Mouse (Mus musculus): ENCODE measurements around the gene Tbc1d19. TPM values are rescaled to one million over a fixed set of nuclear protein-coding genes. Genes with fewer than 3 reads are reported as not detected.

Tbc1d19 gene
- polyA plus RNA-seq, 1 experiment from 2014 or later = 33.7 TPM

GRCm38 (mm10) chr5:53926301-53926855 lies 117.0 kb downstream of the Tbc1d19 start:
- ATAC-seq (replicated peaks; ENCODE audit: extremely low read depth, insufficient read depth, low FRiP score) = 0 out of 2 replicates have a peak, but pooled peaks have one; percentile 26
- no peaks in the 10 kb centered on the region for H3K9me3 ChIP-seq (replicated peaks; ENCODE audit: control insufficient read depth, low read length)
- H3K4me1 ChIP-seq (ENCODE audit: control insufficient read depth, insufficient read depth, low read length) = peaks cover 12% of the 10 kb centered on the region
- H3K36me3 ChIP-seq (ENCODE audit: control insufficient read depth, insufficient read depth) = no peaks in the 10 kb centered on the region
- H3K27ac ChIP-seq (ENCODE audit: low read length) = 0 out of 2 replicates have a peak overlapping the region, but pooled peaks have one; percentile 10
- no peaks in the 10 kb centered on the region for H3K27me3 ChIP-seq (ENCODE audit: control insufficient read depth, insufficient read depth, low read length)
- 23% methylated on average over 11 of the region's 11 CpGs for WGBS
- H3K9ac ChIP-seq (ENCODE audit: low read length) = no peak overlapping the region
- no peak overlapping the region for H3K4me3 ChIP-seq (ENCODE audit: low read length)
- peak overlapping the region; percentile 47 for H3K4me2 ChIP-seq (ENCODE audit: low read depth, low read length)

GRCm38 (mm10) chr5:53927886-53928285 lies 118.5 kb downstream of the Tbc1d19 start:
- ATAC-seq (replicated peaks; ENCODE audit: extremely low read depth, insufficient read depth, low FRiP score) = no peak

GRCm38 (mm10) chr5:53928537-53928936 lies 119.1 kb downstream of the Tbc1d19 start:
- Histone ChIP-seq H3K36me3 (ENCODE audit: control insufficient read depth, insufficient read depth) (no peaks in the 10 kb centered on the region), H3K4me3 (ENCODE audit: low read length) (no peak overlapping the region), H3K4me1 (ENCODE audit: control insufficient read depth, insufficient read depth, low read length) (peaks cover 16% of the 10 kb centered on the region), H3K27ac (ENCODE audit: low read length) (peak overlapping the region; percentile 57; the same call in 1 of the 2 replicates), H3K9ac (ENCODE audit: low read length) (no peak overlapping the region), H3K27me3 (ENCODE audit: control insufficient read depth, insufficient read depth, low read length) (no peaks in the 10 kb centered on the region), H3K4me2 (ENCODE audit: low read depth, low read length) (no peak overlapping the region), H3K9me3 (replicated peaks; ENCODE audit: control insufficient read depth, low read length) (no peaks in the 10 kb centered on the region)
- 82% methylated on average over 4 of the region's 4 CpGs for WGBS
- no peak for ATAC-seq (replicated peaks; ENCODE audit: extremely low read depth, insufficient read depth, low FRiP score)

More at GRCm38 (mm10) chr5:53927886-53928285, 118.5 kb downstream of the Tbc1d19 start:
- 75% methylated on average over 7 of the region's 7 CpGs for WGBS
- Histone ChIP-seq H3K9me3 (replicated peaks; ENCODE audit: control insufficient read depth, low read length) (no peaks in the 10 kb centered on the region), H3K4me1 (ENCODE audit: control insufficient read depth, insufficient read depth, low read length) (peaks cover 10% of the 10 kb centered on the region), H3K27ac (ENCODE audit: low read length) (0 out of 2 replicates have a peak overlapping the region, but pooled peaks have one; percentile 23), H3K36me3 (ENCODE audit: control insufficient read depth, insufficient read depth) (no peaks in the 10 kb centered on the region), H3K4me2 (ENCODE audit: low read depth, low read length) (no peak overlapping the region), H3K4me3 (ENCODE audit: low read length) (no peak overlapping the region), H3K27me3 (ENCODE audit: control insufficient read depth, insufficient read depth, low read length) (no peaks in the 10 kb centered on the region), H3K9ac (ENCODE audit: low read length) (no peak overlapping the region)

GRCm38 (mm10) chr5:53929205-53929614 lies 119.8 kb downstream of the Tbc1d19 start:
- Histone ChIP-seq H3K9ac (ENCODE audit: low read length) (no peak overlapping the region), H3K4me1 (ENCODE audit: control insufficient read depth, insufficient read depth, low read length) (peaks cover 16% of the 10 kb centered on the region), H3K9me3 (replicated peaks; ENCODE audit: control insufficient read depth, low read length) (no peaks in the 10 kb centered on the region), H3K27me3 (ENCODE audit: control insufficient read depth, insufficient read depth, low read length) (no peaks in the 10 kb centered on the region), H3K27ac (ENCODE audit: low read length) (peak overlapping the region; percentile 57; the same call in 1 of the 2 replicates), H3K36me3 (ENCODE audit: control insufficient read depth, insufficient read depth) (no peaks in the 10 kb centered on the region), H3K4me3 (ENCODE audit: low read length) (no peak overlapping the region), H3K4me2 (ENCODE audit: low read depth, low read length) (no peak overlapping the region)
- WGBS = 57% methylated on average over 10 of the region's 10 CpGs
- ATAC-seq (replicated peaks; ENCODE audit: extremely low read depth, insufficient read depth, low FRiP score) = no peak; the same call in 1 of the 2 replicates

- ATAC-seq (replicated peaks; ENCODE audit: extremely low read depth, insufficient read depth, low FRiP score) = no peak
- no peak overlapping the region for H3K27ac ChIP-seq (ENCODE audit: low read length)
- H3K36me3 ChIP-seq (ENCODE audit: control insufficient read depth, insufficient read depth) = no peaks in the 10 kb centered on the region
- no peak overlapping the region for H3K4me2 ChIP-seq (ENCODE audit: low read depth, low read length)
- H3K27me3 ChIP-seq (ENCODE audit: control insufficient read depth, insufficient read depth, low read length) = no peaks in the 10 kb centered on the region
- no peak overlapping the region for H3K4me3 ChIP-seq (ENCODE audit: low read length)
- no peaks in the 10 kb centered on the region for H3K9me3 ChIP-seq (replicated peaks; ENCODE audit: control insufficient read depth, low read length)
- no peak overlapping the region for H3K9ac ChIP-seq (ENCODE audit: low read length)
- peaks cover 16% of the 10 kb centered on the region for H3K4me1 ChIP-seq (ENCODE audit: control insufficient read depth, insufficient read depth, low read length)
- WGBS = 85% methylated on average over 6 of the region's 6 CpGs
Measured at GRCm38 (mm10) chr5:53929814-53930213, 120.4 kb downstream of the Tbc1d19 start.

- H3K4me3 ChIP-seq (ENCODE audit: low read length) = no peak overlapping the region
- no peak overlapping the region for H3K9ac ChIP-seq (ENCODE audit: low read length)
- WGBS = 76% methylated on average over 5 of the region's 5 CpGs
- H3K36me3 ChIP-seq (ENCODE audit: control insufficient read depth, insufficient read depth) = no peaks in the 10 kb centered on the region
- no peak for ATAC-seq (replicated peaks; ENCODE audit: extremely low read depth, insufficient read depth, low FRiP score)
- no peaks in the 10 kb centered on the region for H3K27me3 ChIP-seq (ENCODE audit: control insufficient read depth, insufficient read depth, low read length)
- no peak overlapping the region for H3K27ac ChIP-seq (ENCODE audit: low read length)
- no peaks in the 10 kb centered on the region for H3K9me3 ChIP-seq (replicated peaks; ENCODE audit: control insufficient read depth, low read length)
- peaks cover 16% of the 10 kb centered on the region for H3K4me1 ChIP-seq (ENCODE audit: control insufficient read depth, insufficient read depth, low read length)
- no peak overlapping the region for H3K4me2 ChIP-seq (ENCODE audit: low read depth, low read length)
Measured at GRCm38 (mm10) chr5:53931011-53931410, 121.6 kb downstream of the Tbc1d19 start.

- 23% methylated on average over 7 of the region's 7 CpGs for WGBS
- Histone ChIP-seq H3K9me3 (replicated peaks; ENCODE audit: control insufficient read depth, low read length) (no peaks in the 10 kb centered on the region), H3K4me1 (ENCODE audit: control insufficient read depth, insufficient read depth, low read length) (peaks cover 6% of the 10 kb centered on the region), H3K4me3 (ENCODE audit: low read length) (no peak overlapping the region), H3K36me3 (ENCODE audit: control insufficient read depth, insufficient read depth) (no peaks in the 10 kb centered on the region), H3K4me2 (ENCODE audit: low read depth, low read length) (no peak overlapping the region), H3K9ac (ENCODE audit: low read length) (no peak overlapping the region), H3K27ac (ENCODE audit: low read length) (peak overlapping the region; percentile 14; the same call in 1 of the 2 replicates), H3K27me3 (ENCODE audit: control insufficient read depth, insufficient read depth, low read length) (no peaks in the 10 kb centered on the region)
- ATAC-seq (replicated peaks; ENCODE audit: extremely low read depth, insufficient read depth, low FRiP score) = peak; percentile 82
Measured at GRCm38 (mm10) chr5:53933628-53934027, 124.2 kb downstream of the Tbc1d19 start.

GRCm38 (mm10) chr5:53934040-53934439 lies 124.6 kb downstream of the Tbc1d19 start:
- no peak for ATAC-seq (replicated peaks; ENCODE audit: extremely low read depth, insufficient read depth, low FRiP score)

GRCm38 (mm10) chr5:53934826-53935225 lies 125.4 kb downstream of the Tbc1d19 start:
- ATAC-seq (replicated peaks; ENCODE audit: extremely low read depth, insufficient read depth, low FRiP score) = no peak
- Histone ChIP-seq H3K9me3 (replicated peaks; ENCODE audit: control insufficient read depth, low read length) (no peaks in the 10 kb centered on the region), H3K4me1 (ENCODE audit: control insufficient read depth, insufficient read depth, low read length) (peaks cover 6% of the 10 kb centered on the region), H3K36me3 (ENCODE audit: control insufficient read depth, insufficient read depth) (no peaks in the 10 kb centered on the region), H3K4me3 (ENCODE audit: low read length) (no peak overlapping the region), H3K9ac (ENCODE audit: low read length) (no peak overlapping the region), H3K4me2 (ENCODE audit: low read depth, low read length) (no peak overlapping the region), H3K27me3 (ENCODE audit: control insufficient read depth, insufficient read depth, low read length) (no peaks in the 10 kb centered on the region), H3K27ac (ENCODE audit: low read length) (no peak overlapping the region)
- WGBS = 86% methylated on average over 1 of the region's 1 CpGs

More at GRCm38 (mm10) chr5:53934040-53934439, 124.6 kb downstream of the Tbc1d19 start:
- Histone ChIP-seq H3K27me3 (ENCODE audit: control insufficient read depth, insufficient read depth, low read length) (no peaks in the 10 kb centered on the region), H3K4me1 (ENCODE audit: control insufficient read depth, insufficient read depth, low read length) (peaks cover 6% of the 10 kb centered on the region), H3K36me3 (ENCODE audit: control insufficient read depth, insufficient read depth) (no peaks in the 10 kb centered on the region), H3K4me3 (ENCODE audit: low read length) (no peak overlapping the region), H3K27ac (ENCODE audit: low read length) (no peak overlapping the region; the same call in 1 of the 2 replicates), H3K9ac (ENCODE audit: low read length) (no peak overlapping the region), H3K4me2 (ENCODE audit: low read depth, low read length) (no peak overlapping the region), H3K9me3 (replicated peaks; ENCODE audit: control insufficient read depth, low read length) (no peaks in the 10 kb centered on the region)
- 78% methylated on average over 2 of the region's 2 CpGs for WGBS

Measured in heart, embryonic 16.5 days (tissue).